Mouse (Mus musculus) urinary bladder, adult 18-20 months (tissue): ENCODE data around the gene Gm49336.

Source experiments
- DNase-seq, 2 experiments: peaks; one replicate each; pipeline ENCODE4 v3.0.0; 2022; ENCODE audit warnings: low spot score in 2 of 2, mixed read lengths in 2 of 2

The Gm49336 gene

DNA sequence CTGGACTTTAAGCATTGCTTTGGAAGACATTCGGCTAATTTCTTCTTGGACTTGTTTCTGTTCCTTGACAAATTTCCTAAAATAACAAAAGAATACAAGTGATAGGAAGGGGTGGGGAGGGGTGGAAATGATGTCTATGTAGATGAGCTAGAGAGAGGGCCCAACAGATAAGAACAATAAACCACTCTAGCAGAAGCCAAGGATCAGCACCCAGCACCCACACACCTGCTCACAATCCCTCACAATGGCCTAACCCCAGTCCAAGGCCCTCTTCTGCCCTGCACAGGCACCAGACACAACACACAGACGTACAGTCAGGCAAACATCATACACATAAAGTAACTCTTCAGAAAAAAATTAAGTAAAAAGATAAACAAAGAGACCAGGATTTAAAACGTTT lies 12.8 kb downstream of the Gm49336 start:
- DNase-seq = no peak

DNA sequence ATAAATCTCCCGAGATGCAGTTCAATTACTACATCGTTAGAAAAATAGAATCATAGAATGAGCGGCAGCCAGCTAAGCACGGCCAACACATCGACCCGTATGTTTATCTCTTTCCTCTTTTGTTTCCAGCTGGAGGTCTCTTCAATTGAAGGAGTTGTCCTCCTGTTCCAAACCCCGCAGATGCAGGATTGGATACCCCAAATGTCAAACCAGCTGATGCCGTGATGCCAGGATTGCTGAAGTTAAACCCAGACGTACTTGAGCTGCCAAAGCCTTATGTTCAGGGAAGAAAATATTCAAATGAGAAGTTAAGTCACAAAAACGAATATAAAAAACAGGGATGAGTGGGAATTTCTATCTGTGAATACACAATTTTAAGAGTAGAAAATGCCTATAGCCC lies 31.4 kb downstream of the Gm49336 start:
- DNase-seq = no peak

DNA sequence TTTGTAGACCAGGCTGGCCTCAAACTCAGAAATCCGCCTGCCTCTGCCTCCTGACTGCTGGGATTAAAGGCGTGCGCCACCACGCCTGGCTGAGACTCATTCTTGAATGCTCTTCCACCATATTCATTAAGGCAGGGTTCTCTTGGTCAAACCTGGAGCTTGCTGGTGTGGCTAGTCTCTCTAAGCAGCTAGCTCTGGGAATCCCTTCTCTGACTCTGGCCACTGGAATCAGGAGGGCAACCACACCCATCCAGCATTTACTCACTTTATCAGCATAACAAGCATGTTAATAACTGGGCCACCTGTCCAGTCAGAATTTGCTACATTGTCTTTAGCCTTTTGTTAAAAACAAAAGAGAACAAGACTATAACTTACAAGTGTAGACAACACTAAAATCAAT lies 33.7 kb downstream of the Gm49336 start:
- DNase-seq = no peak

DNA sequence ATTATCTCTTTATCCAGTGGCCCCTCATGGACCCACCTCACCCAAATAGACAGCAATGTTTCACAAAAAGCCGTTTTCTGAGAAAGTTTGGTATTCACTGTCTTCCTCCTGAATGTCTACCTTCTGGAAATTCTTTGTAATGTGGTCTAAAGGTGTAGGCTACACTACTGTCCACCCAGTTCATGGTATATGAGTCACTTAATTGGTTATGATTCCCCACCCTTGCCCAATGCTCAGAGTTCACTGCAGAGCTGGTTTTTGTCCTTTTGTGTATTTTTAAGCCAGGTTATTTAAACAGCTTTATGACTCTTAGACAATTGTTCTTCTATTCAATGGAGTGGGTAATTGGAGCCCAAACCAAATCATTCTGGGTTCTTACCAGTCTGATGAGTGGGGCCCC lies 35.2 kb downstream of the Gm49336 start:
- no peak for DNase-seq

DNA sequence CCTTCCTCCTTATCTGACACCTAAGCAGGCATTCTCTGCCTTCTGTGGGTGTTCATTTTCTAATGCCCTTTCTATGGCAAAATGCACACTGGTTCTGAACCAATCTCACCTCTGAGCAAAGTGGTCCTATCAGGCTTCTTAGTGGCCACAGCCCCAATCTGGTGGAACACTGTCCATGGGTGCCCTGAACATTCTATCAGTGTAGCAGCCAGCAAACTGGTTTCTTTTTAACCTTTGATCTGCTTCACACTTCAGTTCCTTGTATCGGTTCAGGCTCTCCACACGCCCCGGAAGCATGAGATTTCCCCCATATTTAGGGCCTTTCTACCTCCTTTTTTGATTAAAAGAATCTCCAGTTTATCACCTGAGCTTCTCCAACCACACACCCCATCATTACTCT lies 36.3 kb downstream of the Gm49336 start:
- no peak for DNase-seq

DNA sequence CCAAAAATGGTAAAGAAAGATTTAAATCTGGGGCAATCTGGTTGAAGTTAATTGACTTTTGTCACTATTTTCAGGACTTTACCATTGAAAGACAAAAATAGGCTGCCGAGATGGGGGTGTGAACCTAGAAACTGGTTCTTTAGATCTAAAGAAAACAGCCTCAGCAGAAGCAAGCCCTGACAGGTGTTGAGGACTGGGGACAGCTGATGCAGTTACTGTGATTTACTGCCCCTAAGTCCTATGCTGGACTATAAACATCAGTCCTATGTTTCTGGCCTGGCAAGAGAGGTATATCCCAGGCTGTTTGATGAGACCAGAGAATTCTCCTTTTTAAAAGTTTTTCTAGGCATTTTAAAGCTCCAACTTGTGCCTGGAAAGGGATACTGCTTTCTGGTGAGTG lies 37.3 kb downstream of the Gm49336 start:
- no peak for DNase-seq

DNA sequence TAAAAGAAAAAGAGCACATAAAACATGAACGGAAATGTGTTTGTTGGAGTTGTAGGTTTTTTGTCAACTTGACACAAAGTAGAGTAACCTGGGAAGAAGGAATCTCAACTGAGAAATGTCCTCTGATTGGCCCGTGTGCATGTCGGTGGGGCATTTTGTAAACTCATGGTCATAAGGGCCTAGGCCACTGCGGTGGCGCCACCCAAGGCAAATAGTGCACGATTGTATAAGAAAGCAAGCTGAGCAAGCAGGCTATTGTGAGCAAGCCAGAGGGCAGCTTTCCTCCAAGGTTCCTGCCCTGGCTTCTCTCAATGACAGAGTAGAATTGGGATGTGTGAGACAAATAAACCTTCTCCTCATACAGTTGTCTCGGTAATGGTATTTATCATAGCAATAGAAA lies 42.1 kb downstream of the Gm49336 start:
- no peak for DNase-seq

DNA sequence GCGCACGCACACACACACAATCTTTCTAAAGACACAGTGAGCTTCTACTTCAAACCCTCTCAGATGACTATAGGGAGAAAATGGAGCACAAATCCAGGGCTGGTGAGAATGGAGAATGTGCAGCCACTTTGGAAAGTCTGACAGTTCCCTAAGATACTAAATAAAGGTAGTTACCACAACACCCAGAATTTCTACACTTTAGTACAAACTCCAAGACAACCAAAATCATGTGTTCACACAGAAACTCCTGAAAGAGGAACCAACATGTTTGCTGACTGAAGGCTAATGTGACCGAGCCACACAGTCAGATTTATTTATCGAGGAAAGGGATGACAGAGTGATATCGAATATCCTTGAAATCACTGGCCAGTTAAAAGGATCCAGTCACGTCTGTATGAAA lies 46.3 kb downstream of the Gm49336 start:
- DNase-seq = no peak

DNA sequence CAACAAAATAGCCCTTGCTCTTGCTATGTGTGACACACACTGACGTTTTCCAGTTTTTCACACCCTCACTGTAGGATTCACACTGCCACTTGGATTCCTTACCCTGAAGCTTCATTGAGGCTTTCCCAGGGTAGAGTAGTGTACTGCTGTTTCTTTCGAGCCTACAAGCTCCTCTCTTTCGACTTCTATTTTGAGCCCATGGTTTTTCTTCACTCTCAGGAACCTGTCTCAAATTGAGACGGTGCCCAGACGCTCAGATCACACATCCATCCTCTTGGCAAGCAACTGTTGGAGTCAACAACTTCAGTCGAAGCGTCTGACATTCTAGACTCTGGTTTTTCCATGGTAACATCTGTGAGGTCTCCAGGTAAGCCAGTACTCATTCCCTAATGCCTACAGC lies 54.4 kb downstream of the Gm49336 start, which contains the start of gene Atp8a2:
TSS of gene Atp8a2 (minus strand) at position 296 of the 400 bp plus-strand sequence.
- no peak for DNase-seq

DNA sequence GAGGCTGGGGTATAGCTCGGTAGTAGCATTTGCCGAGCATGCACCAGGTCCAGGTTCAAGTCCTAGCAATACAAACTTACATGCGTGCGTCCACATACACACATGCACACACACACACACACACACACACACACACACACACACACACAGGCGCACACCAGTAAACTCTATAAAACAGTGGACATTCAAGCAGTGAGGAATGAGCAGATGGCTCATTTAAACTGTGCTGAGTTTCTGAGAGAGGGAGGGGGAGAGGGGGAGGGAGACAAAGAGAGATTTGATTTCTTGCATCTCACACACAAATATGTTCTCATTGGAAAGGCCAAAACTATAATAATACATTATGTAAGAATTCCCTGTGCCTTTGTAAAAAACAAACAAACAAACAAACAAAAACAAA lies 55.3 kb downstream of the Gm49336 start:
- no peak for DNase-seq

DNA sequence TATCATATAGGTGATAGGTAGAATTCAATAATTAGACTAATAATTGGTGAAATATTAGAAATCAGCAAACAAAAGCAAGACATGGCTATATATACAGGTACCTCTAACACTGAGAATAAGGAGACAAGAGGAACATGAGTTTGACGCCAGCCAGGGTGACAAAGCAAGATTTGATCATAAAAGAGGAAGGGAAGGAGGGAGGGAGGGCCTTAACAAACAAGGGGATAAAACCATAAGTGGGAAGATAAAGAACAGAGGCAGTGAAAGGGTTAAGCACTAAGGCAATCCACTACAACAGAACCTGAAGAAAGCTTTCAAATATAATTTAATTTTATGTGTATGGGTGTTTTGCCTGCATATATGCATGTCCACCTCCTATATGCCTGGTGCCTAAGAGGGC lies 56.7 kb downstream of the Gm49336 start:
- no peak for DNase-seq

DNA sequence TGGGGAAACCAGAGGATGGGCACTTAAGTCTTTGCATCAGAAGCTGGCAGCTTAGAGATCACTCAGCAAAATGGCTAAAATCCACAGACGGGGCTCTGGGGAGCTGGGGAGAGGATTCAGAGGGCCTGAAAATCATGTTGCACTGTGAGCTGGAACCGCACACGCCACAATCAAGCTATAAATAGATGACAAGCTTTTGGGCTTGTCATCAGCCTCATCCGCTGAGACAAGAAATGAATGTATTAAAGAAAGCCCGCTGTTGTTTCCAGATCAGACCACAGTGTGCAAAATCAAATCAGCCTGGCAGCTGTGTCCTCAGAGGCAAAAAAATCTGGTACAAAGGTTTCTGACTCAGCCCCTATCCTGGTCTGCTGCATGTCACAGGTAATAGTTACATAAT lies 61.5 kb downstream of the Gm49336 start:
- DNase-seq = no peak

DNA sequence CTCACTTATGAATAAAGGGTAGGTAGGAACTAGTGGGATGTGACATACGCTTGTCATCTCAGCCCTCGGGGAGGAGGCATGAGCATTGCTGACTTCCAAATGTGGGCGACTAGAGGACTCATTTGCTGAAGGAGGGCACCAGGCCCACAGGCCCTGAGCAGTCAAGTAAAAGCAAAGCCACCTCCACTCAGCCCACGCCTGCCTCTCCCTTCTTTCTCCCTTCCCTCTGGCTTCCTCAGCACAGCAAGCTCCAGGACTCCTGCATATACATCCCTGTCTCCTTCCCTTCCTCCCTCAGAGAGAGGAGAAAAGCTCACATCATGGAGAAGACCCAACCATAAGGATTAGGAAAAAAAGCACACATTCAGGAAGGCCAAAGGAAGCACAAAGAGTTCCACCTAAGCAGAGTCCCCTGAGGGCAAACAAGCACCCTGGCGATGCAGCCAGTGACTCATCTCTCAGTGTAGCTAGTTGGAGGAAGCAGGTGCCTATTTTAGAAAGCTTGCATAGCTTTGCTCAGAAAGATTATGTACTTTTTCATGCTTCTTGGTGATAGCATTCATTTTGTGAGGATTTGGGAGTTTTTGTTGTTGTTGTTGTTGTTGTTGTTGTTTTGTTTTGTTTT lies 63.0 kb downstream of the Gm49336 start:
- no peak for DNase-seq

DNA sequence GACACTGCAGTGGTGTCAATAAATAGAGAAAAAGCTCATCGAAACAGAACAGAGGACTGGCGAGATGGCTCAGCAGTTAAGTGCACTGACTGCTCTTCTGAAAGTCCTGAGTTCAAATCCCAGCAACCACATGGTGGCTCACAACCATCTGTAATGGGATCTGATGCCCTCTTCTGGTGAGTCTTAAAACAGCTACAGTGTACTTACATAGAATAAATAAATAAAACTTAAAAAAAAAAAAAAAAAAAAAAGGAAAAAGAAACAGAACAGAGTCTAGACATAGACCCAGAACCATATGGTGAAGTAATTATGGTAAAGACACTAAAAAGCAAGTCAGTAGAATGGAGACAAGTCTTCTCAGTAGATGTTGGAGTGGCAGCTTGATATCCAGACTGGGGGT lies 70.0 kb downstream of the Gm49336 start:
- DNase-seq = no peak

DNA sequence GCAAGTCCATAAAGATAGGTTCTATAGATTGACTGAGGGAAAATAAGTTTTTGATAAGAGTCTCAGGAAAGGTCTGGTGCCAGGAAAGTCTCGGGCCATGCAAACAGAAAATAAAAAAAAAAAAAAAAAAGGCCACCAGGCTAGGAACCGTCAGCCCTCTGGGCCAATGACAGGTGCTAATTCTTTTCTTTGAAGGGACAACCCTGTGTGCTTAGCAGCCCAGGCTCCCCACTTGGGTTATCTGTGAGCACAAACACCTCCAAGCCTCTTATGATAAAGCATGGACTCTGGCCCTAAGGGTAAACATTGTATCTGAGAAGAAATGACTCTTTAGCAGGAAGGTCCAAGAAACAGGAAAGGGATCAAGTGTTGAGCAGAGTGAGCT lies 72.7 kb downstream of the Gm49336 start:
- no peak for DNase-seq

DNA sequence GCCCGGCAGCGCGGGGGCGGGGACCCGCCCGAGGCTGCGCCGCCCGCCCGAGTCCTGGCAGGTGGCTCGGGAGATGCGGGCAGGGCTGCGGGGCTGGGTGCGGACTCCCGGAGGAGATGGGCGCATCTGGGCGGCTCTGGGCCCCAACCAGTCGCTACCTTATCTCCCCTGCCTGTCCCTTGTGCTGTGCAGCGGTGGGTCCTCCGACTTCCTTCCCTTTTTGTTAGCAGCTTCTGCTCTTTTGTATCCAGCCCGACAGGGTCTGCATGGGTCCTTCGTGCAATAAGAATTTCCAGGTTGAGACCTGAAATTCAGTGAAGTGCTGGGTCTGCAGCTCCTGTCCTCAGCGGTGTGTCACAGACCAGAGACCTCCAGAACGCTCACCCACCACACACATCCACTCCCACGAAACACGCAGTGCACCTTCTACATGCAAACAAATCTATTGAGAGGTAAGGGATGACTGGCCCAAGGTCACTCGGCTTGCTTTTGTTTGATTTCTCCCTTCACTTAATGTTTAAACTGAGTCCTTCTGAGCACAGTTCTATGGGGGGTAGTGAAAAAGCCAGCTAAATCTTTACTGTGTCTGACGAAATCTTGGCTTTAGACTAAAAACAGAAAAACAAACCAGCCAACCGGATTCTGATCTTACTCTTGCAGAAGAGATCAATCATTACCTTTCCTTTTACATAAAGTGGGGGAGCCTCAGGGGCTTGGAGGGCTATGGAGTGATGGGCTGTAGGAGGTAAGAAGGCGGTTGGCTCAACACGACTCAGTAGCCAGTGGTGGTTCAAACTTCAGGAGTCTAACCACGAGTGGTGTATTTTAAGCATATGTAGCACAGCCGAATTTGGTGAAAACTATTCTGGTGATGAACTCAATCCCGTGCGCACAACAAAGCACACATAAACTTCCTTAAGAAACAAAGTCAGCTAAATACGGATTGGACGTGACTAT lies 73.4 kb downstream of the Gm49336 start:
- peak in 1 of 2 experiments; percentile 34 for DNase-seq

DNA sequence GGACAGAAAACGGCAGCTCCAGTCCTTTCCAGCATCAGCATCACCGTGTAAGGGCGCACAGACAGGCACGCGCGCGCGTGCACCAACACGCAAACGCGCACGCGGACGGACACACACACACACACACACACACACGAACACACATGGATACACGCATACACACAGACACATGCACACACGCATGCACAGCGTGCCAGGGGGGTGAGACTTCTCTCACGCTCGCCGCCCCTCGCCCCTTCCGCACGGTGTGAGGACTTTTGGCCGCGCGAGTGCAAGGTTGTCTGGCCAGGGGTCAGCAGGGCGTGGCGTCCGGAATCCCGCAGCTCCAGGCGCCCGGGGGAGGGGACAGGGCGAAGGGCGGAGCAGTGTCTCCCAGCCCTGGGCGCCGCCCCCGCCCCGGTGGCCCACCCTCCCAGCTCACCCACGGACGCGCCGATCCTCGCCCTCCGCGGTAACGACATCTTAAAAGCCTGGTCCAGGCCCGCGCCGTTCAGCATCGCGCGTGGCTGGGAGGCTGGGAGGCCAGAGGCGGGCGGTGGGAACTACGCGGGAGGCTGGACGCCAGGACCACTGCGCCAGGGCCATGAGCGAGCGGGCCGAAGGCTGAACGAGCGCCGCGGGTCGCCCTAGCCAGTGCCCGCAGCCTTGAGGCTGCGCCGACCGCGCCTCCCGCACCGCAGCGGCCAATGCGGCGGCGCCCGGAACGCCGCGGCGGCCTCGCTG lies 74.3 kb downstream of the Gm49336 start:
- DNase-seq = peak; percentile 56 to 59

DNA sequence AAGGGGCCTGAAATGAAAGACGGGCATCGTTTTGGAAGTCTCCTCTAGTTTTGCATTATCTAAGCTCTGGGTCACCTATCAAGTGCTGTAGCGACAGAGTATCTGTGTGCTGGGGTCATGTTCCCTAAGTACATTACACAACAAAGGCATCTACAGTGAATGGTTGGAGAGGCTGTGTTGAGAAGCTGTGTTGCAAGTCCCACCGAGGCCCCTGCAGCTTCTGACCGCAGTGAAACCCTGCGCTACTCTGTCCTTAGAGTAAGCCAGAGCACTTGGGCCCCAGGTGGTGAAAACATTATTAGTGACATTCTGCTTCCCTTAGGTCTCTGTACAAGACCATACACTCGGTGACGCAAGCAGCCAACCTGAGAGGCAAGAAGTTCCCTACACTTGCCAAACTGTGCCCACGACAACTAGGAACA lies 74.8 kb downstream of the Gm49336 start:
- no peak for DNase-seq

DNA sequence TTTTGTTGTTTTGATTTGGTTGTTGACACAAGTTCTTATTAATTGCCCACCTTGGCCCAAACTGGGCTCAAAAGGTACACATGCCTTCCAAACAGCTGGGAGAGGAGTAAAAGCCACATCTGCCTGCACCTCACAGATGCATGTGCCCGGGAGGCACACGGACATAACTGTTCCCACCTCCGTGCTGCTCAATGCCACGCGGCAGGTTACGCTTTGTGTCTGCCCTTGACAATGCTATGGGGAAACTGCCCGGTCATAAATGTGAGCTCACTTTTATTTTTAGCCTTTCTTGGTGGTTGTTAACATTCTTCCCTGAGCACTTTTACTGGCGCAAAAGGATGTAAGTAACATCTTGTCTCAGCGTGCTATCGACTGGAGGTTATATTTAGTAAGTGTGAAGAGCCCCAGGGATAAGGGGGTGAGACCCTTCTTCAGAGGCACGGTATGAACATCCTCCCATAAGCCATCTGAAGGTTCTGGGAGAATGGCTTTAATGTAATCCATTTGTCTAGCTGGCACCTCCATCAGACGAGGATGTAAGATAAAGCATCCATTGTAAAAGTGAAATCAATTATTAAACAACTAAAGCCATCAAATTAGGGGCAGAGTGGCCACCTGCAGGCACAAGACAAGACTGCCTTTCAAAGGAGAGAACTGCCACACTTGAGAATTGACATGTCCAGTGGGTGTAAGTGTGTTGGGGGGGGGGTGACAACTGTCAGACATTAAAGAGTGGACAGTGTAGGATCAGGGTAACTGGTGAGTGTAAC lies 78.8 kb downstream of the Gm49336 start:
- DNase-seq = no peak

DNA sequence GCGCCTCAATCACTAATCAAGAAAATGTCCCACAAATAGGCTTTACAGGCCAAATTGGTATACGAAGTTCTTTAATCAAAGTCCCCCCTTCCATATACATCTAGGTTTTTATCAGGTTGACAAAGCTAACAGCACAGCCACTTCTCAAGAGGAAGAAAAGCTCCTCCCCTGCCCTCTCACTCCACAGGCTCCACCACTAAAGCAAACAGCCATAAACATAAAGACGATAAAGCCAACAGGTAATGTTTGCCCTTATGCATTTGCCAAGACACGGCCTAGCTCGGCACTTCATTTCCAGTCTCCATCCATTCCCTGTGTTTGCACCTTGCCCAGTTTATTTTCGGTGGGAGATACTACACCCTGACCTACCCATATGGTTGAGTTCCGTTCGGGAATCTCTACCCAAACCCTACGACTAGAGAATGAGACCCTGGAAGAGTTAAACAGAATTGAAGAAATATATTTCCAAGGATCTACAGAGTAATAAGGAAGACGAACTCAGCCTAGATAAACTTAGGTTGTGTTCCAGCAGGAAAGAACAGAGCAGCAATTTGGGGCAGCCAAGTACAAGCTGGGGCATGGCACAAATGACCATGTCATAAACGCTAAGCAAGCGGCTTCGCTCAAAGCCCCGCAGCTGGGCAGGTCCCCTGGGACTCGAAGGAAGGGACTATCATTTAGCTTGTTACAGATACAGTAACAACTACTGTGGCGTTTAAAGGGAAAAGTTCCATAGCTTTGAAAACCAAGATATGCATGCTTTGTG lies 80.3 kb downstream of the Gm49336 start:
- DNase-seq = peak; percentile 41 to 46

DNA sequence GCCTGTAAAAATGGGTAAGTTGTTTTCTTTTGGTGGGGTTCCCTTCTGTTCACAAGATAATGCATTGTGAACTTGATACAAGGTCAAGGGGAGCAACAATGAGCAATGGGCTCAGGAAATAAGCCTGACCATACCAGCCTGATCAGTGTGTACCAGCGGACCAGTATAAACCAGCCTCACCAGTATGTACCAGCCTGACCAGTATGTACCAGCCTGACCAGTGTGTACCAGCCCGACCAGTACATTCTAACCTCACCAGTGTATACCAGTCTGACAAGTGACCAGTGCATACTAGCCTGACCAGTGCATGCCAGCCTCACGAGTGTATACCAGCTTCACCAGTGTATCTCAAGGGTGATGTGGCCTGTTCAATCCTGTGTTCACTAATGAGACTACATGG lies 87.9 kb downstream of the Gm49336 start:
- peak in 1 of 2 experiments; percentile 18 for DNase-seq
